Mouse (Mus musculus) myocyte (in vitro differentiated cells): ENCODE measurements around the gene Arl6.
A peak's percentile ranks its signal among the peaks of the same experiment; 100 is the strongest.

Source experiments
- E2F4 ChIP-seq: IDR thresholded peaks from one replicate; pipeline ENCODE4 v1.6.1; 2011; ENCODE audit warnings: mild to moderate bottlenecking, control low read depth, moderate library complexity; ENCODE audit not compliant: insufficient read depth
- MAX ChIP-seq: IDR thresholded peaks from one replicate; pipeline ENCODE4 v1.6.1; 2011; ENCODE audit warnings: low read depth, mild to moderate bottlenecking, control low read depth
- MYOD1 ChIP-seq, 3 experiments: IDR thresholded peaks; one replicate each; pipeline ENCODE4 v1.6.1; 2011; ENCODE audit warnings: control low read depth in 2 of 3, low read depth in 2 of 3, mild to moderate bottlenecking in 2 of 3, moderate library complexity in 1 of 3; ENCODE audit not compliant: insufficient read length in 2 of 3, control insufficient read depth in 1 of 3
- POLR2A ChIP-seq: IDR thresholded peaks from one replicate; pipeline ENCODE4 v1.6.1; 2011; ENCODE audit warnings: low read depth, mild to moderate bottlenecking, control low read depth, moderate library complexity; ENCODE audit not compliant: insufficient read length
- POLR2AphosphoS2 ChIP-seq: IDR thresholded peaks from one replicate; pipeline ENCODE4 v1.6.1; 2011; ENCODE audit warnings: low read depth, control low read depth; ENCODE audit not compliant: insufficient read length
- REST ChIP-seq: IDR thresholded peaks from one replicate; pipeline ENCODE4 v1.6.1; 2011; ENCODE audit warnings: mild to moderate bottlenecking, control low read depth, moderate library complexity; ENCODE audit not compliant: insufficient read depth, insufficient read length
- SRF ChIP-seq: IDR thresholded peaks from one replicate; pipeline ENCODE4 v1.6.1; 2011; ENCODE audit warnings: low read depth; ENCODE audit not compliant: control insufficient read depth, insufficient read length
- TCF12 ChIP-seq: IDR thresholded peaks from one replicate; pipeline ENCODE4 v1.6.1; 2011; ENCODE audit warnings: mild to moderate bottlenecking, control low read depth; ENCODE audit not compliant: poor library complexity, insufficient read depth, severe bottlenecking
- USF1 ChIP-seq: IDR thresholded peaks from one replicate; pipeline ENCODE4 v1.6.1; 2011; ENCODE audit warnings: low read depth, mild to moderate bottlenecking, control low read depth, moderate library complexity

DNA sequence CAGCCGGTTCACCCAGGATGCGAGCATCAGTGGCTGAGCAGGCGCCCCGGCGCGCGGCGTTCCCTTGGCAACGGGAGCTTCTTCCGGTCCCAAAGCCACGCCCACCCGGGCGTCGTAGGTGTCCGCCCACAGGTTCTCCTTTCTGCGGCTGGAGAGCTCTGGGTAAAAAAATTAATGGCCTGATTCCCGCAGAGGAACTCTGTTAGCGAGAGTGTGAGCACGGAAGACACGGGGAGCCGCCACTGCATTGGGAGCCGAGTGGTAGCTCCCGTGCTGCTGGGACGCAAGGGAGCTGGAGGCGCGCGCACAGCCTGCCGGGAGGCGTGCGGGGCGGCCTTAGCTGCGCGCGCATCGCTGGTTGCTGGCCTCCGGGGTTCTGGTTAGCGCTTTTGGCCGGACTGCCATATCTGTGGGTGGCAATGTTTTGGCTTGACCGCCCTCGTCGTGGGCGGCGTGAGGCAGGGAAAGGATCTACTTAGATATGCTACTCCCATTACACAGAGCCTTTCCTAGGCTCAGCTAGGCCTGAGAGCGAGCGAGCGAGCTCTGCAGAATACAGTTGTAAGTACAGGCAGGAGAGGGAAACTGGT is at the start of gene Arl6:
- TF ChIP-seq POLR2A = peak; percentile 73
- no peak for TF ChIP-seq MAX
- no peak for TF ChIP-seq MYOD1 (IDR thresholded peaks at IDR 0.05; ENCODE audit: control insufficient read depth in 1 of 3, insufficient read length in 2 of 3, low read depth in 2 of 3)
- no peak for TF ChIP-seq REST
- TF ChIP-seq SRF = peak; percentile 32
- TF ChIP-seq E2F4 = no peak
- TF ChIP-seq TCF12 = no peak
- TF ChIP-seq POLR2AphosphoS2 = peak; percentile 45
- TF ChIP-seq USF1 = no peak
